Mouse (Mus musculus): Measurements from ENCODE around the gene Plekha1.
A peak's percentile ranks its signal among the peaks of the same experiment; 100 is the strongest.

The Plekha1 gene

GRCm38 (mm10) chr7:130860721-130861142 is 4.8 kb upstream of the Plekha1 start:
- peak; percentile 37 for DNase-seq

DNA sequence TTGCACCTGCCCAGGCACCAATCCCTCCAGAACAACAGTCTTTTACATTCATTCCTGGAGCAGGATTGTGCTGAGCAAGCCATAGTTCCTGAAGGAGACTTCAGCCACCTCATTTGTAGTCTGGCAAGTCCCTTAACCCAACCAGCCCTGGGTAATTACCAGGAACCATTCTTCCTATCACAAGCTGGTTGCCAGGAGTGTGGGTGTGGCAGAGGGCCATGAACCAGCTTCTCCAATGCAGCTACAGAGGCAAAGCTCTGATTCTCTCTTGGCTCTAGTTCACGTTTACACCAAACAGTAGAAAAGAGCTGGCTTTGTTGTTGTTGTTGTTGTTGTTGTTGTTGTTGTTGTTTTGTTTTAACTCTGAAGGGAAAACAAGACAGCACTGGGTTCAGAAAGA is 3.1 kb upstream of the Plekha1 start:
- no peak for DNase-seq

DNA sequence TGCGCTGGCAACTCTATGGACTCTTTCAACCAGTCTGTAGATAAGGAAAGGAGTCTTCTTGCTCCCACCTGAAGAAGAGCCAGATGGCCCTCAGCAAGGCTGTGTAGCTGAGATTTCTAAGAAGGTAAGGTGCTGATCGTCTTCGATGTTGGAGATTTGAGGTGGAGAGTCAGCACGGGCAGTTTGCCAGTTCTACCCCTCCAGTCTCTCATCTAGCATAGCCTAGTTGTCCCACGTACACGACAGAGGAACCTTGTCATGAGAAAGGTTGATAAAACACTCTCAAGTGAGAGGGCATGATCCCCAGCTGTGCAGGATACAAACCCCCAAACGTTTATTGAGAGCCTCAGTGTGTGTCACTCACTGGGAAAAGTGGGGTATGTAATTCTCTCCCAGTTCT is 845 bp upstream of the Plekha1 start:
- no peak for DNase-seq

GRCm38 (mm10) chr7:130866640-130867039 is 1.1 kb downstream of the Plekha1 start:
- DNase-seq = no peak

- no peak for DNase-seq
Measured at GRCm38 (mm10) chr7:130867256-130867655, 1.7 kb downstream of the Plekha1 start.

GRCm38 (mm10) chr7:130884161-130884560 is 18.6 kb downstream of the Plekha1 start:
- no peak for DNase-seq

DNA sequence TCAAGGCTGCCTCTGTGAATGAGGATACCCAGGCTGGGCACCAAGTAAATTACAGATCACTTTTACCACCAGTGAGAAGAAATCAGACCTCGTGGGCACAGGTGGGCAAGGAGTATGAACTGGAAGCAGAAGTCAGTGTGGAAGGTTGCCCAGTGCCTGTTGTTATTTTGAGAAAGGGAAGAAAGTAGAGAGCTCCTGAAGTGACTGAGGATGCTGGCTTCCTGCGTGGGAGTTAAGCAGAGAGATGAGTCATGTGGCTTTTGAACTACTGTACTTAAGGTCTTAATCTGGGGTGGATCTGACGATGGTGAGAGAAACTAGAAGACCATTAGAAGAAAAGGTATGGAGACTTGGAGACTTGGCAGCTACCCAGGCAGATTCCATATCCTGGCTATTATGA is 20.7 kb downstream of the Plekha1 start:
- no peak for DNase-seq

DNA sequence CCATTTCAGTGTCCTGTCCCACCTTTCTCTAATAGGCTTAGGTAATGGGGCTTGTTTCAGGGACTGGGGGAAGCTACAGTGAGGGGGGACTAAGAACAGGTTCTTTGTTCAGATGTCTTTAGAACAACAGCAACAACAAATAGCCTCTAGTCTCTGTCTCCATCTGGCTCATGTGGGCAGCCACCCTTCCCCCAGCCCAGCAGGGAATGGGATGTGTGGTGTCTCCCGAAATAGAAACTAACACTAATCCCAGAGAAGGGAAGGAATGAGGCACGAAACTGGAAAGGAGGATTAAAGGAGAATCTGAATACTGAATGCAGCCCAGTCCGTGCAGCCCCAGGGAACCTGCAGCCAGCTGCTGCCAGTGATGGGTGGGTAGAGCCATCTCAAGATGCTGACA is 22.4 kb downstream of the Plekha1 start:
- DNase-seq = no peak

DNA sequence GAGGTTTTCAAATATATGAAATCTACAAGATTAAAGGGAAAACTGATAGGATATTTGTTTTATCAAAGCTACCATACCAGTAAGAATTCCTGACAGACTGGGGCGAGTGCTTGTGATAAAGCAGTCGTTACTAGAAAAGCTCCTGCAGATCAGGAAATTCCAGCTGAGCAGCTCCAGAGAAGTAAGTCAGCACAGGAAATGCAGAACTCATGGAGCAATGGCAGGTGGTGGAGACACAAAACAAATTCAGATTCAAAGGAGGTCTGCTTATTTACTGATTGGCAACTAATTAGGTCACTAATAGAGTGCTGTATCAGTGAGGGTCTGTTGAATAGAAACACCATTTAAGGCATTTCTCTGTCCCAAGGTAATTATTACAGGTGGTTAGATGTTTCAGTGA is 25.3 kb downstream of the Plekha1 start:
- DNase-seq = no peak

DNA sequence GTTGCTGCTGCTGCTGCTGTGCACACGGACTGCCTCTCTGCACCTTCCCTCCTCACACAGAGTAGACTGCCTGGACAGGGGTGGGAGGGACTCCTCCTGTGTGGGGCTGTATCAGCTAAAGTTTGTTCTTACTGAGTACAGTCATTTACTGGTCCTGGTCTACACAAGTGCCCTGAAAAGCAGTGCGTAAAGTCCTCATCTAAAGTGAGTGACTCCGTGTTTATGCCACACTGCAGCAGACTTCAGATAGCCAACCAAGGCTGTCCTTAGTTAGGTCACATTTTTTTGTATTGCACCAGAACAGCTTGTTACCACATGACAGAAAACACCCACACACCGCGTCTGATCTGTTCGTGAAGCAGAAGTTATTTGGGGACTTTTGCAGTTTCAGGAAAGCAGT is 27.4 kb downstream of the Plekha1 start:
- DNase-seq = no peak

- no peak for DNase-seq
Measured at GRCm38 (mm10) chr7:130894931-130895617, 29.5 kb downstream of the Plekha1 start.

DNA sequence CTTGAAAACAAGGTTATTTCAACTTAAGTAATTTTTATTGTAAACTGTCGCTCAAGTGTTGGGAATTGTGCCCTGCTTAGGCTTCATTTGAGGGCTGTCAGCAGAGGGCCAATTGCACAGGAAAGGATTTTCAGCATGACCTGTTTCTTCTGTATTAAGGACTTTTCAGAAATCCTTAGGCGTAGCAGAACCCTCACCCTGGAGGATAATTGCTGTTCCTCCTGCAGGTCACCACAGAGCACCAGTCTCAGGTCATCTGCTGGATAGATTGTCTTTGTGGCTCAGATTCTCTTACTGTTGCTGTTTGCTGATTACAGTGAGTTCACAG is 30.0 kb downstream of the Plekha1 start:
- no peak for DNase-seq

GRCm38 (mm10) chr7:130896064-130896463 is 30.5 kb downstream of the Plekha1 start:
- DNase-seq = no peak

- DNase-seq = no peak
Measured at GRCm38 (mm10) chr7:130897201-130897600, 31.6 kb downstream of the Plekha1 start.

- peak; percentile 25 for DNase-seq
Measured at GRCm38 (mm10) chr7:130898373-130898772, 32.8 kb downstream of the Plekha1 start.

- no peak for DNase-seq
Measured at GRCm38 (mm10) chr7:130900233-130900848, 34.8 kb downstream of the Plekha1 start.

- DNase-seq = no peak
Measured at GRCm38 (mm10) chr7:130902929-130903328, 37.4 kb downstream of the Plekha1 start.

DNA sequence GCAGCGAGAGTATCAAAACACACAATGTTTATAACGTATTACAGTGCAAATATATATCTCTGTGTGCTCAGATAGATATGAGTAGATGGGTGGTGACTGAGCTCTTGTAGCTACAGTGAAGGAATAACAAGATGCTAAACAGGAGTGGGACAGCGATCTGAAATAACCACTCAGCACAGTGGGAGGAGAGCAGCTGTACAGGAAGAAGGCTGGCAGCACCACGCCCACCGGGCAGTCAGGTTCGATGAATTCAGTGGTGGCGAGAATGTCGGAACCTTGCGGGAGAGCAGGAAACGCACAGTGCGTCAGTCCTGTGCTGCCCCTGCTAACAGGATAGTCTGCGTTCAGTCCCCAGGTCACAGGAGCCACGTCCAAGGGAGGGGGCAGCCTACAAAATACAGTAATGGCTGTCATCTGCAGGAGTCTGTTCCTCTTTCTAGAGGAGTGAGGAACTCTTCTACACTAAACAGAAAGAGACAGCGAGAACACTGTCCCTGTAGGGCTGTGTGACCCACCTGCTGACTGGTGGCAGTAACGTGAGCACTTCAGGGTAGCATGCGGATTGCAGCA is 38.0 kb downstream of the Plekha1 start:
- no peak for DNase-seq

- no peak for DNase-seq
Measured at GRCm38 (mm10) chr7:130904571-130905365, 39.2 kb downstream of the Plekha1 start.

- no peak for DNase-seq
Measured at GRCm38 (mm10) chr7:130910841-130911240, 45.3 kb downstream of the Plekha1 start.

GRCm38 (mm10) chr7:130914693-130915363 is 49.3 kb downstream of the Plekha1 start:
- peak; percentile 74 for DNase-seq

- DNase-seq = no peak
Measured at GRCm38 (mm10) chr7:130918260-130918659, 52.7 kb downstream of the Plekha1 start.

Measured in embryo, embryonic 11 days (tissue).